Mouse (Mus musculus): Measurements from ENCODE around the gene C2cd4c. TPM values are rescaled to one million over a fixed set of nuclear protein-coding genes. Genes with fewer than 3 reads are reported as not detected.

C2cd4c gene
- polyA plus RNA-seq, 1 experiment from 2014 or later = 0.04 TPM

- Histone ChIP-seq H3K9me3 (ENCODE audit: control insufficient read depth, low read depth, low read length) (no peaks in the 10 kb centered on the region), H3K9ac (replicated peaks; ENCODE audit: low read depth, low read length) (no peak overlapping the region), H3K4me3 (ENCODE audit: low read depth, low read length) (no peak overlapping the region), H3K4me1 (ENCODE audit: control insufficient read depth, insufficient read depth, low read length) (no peaks in the 10 kb centered on the region), H3K27me3 (ENCODE audit: control insufficient read depth, insufficient read depth, low read length) (no peaks in the 10 kb centered on the region), H3K27ac (ENCODE audit: low read length) (no peak overlapping the region), H3K4me2 (replicated peaks; ENCODE audit: low read depth, low read length) (no peak overlapping the region), H3K36me3 (ENCODE audit: control insufficient read depth, insufficient read depth, low read length) (no peaks in the 10 kb centered on the region)
- 69% methylated on average over 4 of the region's 4 CpGs for WGBS
- no peak for ATAC-seq (ENCODE audit: insufficient number of reproducible peaks, insufficient read depth, low FRiP score, low read depth)
Measured at GRCm38 (mm10) chr10:79587752-79588126, 26.1 kb downstream of the C2cd4c start.

GRCm38 (mm10) chr10:79587061-79587751, 26.6 kb downstream of the C2cd4c start, which contains the start of gene Theg:
Gene Theg, minus strand, starts transcription at chr10:79587331.
- H3K4me2 ChIP-seq (replicated peaks; ENCODE audit: low read depth, low read length) = no peak within 1 kb of the TSS
- H3K9ac ChIP-seq (replicated peaks; ENCODE audit: low read depth, low read length) = no peak within 1 kb of the TSS
- no peaks in the 10 kb centered on the region for H3K9me3 ChIP-seq (ENCODE audit: control insufficient read depth, low read depth, low read length)
- no peaks in the 10 kb centered on the region for H3K4me1 ChIP-seq (ENCODE audit: control insufficient read depth, insufficient read depth, low read length)
- no peaks in the 10 kb centered on the region for H3K36me3 ChIP-seq (ENCODE audit: control insufficient read depth, insufficient read depth, low read length)
- WGBS = 78% methylated on average over 5 of the region's 5 CpGs
- H3K27ac ChIP-seq (ENCODE audit: low read length) = no peak within 1 kb of the TSS
- no peak for ATAC-seq (ENCODE audit: insufficient number of reproducible peaks, insufficient read depth, low FRiP score, low read depth)
- H3K27me3 ChIP-seq (ENCODE audit: control insufficient read depth, insufficient read depth, low read length) = no peaks in the 10 kb centered on the region
- H3K4me3 ChIP-seq (ENCODE audit: low read depth, low read length) = no peak within 1 kb of the TSS

GRCm38 (mm10) chr10:79586243-79586642, 27.6 kb downstream of the C2cd4c start:
- no peak for ATAC-seq (ENCODE audit: insufficient number of reproducible peaks, insufficient read depth, low FRiP score, low read depth)
- Histone ChIP-seq H3K4me1 (ENCODE audit: control insufficient read depth, insufficient read depth, low read length) (no peaks in the 10 kb centered on the region), H3K9ac (replicated peaks; ENCODE audit: low read depth, low read length) (no peak overlapping the region), H3K4me2 (replicated peaks; ENCODE audit: low read depth, low read length) (no peak overlapping the region), H3K36me3 (ENCODE audit: control insufficient read depth, insufficient read depth, low read length) (no peaks in the 10 kb centered on the region), H3K27me3 (ENCODE audit: control insufficient read depth, insufficient read depth, low read length) (no peaks in the 10 kb centered on the region), H3K9me3 (ENCODE audit: control insufficient read depth, low read depth, low read length) (no peaks in the 10 kb centered on the region), H3K4me3 (ENCODE audit: low read depth, low read length) (no peak overlapping the region), H3K27ac (ENCODE audit: low read length) (no peak overlapping the region)
- WGBS = 66% methylated on average over 8 of the region's 8 CpGs

DNA sequence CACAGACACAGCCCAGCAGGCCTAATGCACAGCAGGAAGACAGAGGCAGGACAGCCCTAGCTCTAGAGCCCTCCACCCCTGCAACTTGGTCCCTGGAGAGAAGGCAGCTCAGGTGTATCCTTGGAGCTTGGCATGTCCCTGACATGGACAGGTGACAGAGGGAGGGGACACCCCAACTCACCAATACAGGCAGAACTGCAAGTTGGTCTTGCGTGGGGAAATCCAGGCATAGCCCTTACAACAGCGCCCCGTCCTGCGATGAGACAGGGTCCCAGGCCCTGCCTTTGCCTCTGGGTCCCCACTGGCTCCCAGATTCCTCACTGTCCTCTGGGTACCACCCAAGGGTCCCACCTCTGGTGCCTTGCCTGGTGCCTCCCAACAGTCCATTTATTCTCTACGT, 28.1 kb downstream of the C2cd4c start:
- Histone ChIP-seq H3K36me3 (ENCODE audit: control insufficient read depth, insufficient read depth, low read length) (no peaks in the 10 kb centered on the region), H3K4me2 (replicated peaks; ENCODE audit: low read depth, low read length) (no peak overlapping the region), H3K27ac (ENCODE audit: low read length) (no peak overlapping the region), H3K9me3 (ENCODE audit: control insufficient read depth, low read depth, low read length) (no peaks in the 10 kb centered on the region), H3K9ac (replicated peaks; ENCODE audit: low read depth, low read length) (no peak overlapping the region), H3K4me1 (ENCODE audit: control insufficient read depth, insufficient read depth, low read length) (no peaks in the 10 kb centered on the region), H3K4me3 (ENCODE audit: low read depth, low read length) (no peak overlapping the region), H3K27me3 (ENCODE audit: control insufficient read depth, insufficient read depth, low read length) (no peaks in the 10 kb centered on the region)
- no peak for ATAC-seq (ENCODE audit: insufficient number of reproducible peaks, insufficient read depth, low FRiP score, low read depth)
- 94% methylated on average over 5 of the region's 5 CpGs for WGBS

- no peak overlapping the region for H3K4me2 ChIP-seq (replicated peaks; ENCODE audit: low read depth, low read length)
- no peak for ATAC-seq (ENCODE audit: insufficient number of reproducible peaks, insufficient read depth, low FRiP score, low read depth)
- H3K27ac ChIP-seq (ENCODE audit: low read length) = no peak overlapping the region
- no peak overlapping the region for H3K9ac ChIP-seq (replicated peaks; ENCODE audit: low read depth, low read length)
- H3K4me3 ChIP-seq (ENCODE audit: low read depth, low read length) = no peak overlapping the region
- H3K9me3 ChIP-seq (ENCODE audit: control insufficient read depth, low read depth, low read length) = no peaks in the 10 kb centered on the region
- H3K36me3 ChIP-seq (ENCODE audit: control insufficient read depth, insufficient read depth, low read length) = no peaks in the 10 kb centered on the region
- H3K4me1 ChIP-seq (ENCODE audit: control insufficient read depth, insufficient read depth, low read length) = no peaks in the 10 kb centered on the region
- no peaks in the 10 kb centered on the region for H3K27me3 ChIP-seq (ENCODE audit: control insufficient read depth, insufficient read depth, low read length)
- WGBS = 89% methylated on average over 6 of the region's 6 CpGs
Measured at GRCm38 (mm10) chr10:79585136-79585535, 28.7 kb downstream of the C2cd4c start.

DNA sequence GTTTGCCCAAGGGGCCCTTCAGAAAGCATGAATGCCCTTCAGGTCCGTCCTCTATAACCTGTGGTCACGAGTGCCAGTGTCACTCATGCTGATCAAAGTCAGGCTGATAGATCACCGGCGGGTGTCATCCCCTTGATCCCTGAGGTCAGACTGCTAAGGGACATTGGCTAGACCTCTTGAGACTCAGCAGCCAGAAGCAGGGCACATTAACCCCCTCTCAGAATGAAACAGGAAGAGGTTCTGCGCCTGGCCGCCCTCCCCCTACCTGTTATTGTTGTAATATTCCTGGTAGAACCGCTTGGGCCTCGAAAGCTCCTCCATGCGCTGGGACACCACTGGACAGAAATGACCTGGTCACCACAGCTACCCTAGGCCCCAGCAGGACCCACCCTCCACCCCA, 29.4 kb downstream of the C2cd4c start:
- H3K27me3 ChIP-seq (ENCODE audit: control insufficient read depth, insufficient read depth, low read length) = no peaks in the 10 kb centered on the region
- H3K9ac ChIP-seq (replicated peaks; ENCODE audit: low read depth, low read length) = no peak overlapping the region
- H3K4me1 ChIP-seq (ENCODE audit: control insufficient read depth, insufficient read depth, low read length) = no peaks in the 10 kb centered on the region
- no peak overlapping the region for H3K4me2 ChIP-seq (replicated peaks; ENCODE audit: low read depth, low read length)
- no peak overlapping the region for H3K4me3 ChIP-seq (ENCODE audit: low read depth, low read length)
- no peaks in the 10 kb centered on the region for H3K9me3 ChIP-seq (ENCODE audit: control insufficient read depth, low read depth, low read length)
- 75% methylated on average over 9 of the region's 9 CpGs for WGBS
- no peak for ATAC-seq (ENCODE audit: insufficient number of reproducible peaks, insufficient read depth, low FRiP score, low read depth)
- H3K27ac ChIP-seq (ENCODE audit: low read length) = no peak overlapping the region
- H3K36me3 ChIP-seq (ENCODE audit: control insufficient read depth, insufficient read depth, low read length) = no peaks in the 10 kb centered on the region

DNA sequence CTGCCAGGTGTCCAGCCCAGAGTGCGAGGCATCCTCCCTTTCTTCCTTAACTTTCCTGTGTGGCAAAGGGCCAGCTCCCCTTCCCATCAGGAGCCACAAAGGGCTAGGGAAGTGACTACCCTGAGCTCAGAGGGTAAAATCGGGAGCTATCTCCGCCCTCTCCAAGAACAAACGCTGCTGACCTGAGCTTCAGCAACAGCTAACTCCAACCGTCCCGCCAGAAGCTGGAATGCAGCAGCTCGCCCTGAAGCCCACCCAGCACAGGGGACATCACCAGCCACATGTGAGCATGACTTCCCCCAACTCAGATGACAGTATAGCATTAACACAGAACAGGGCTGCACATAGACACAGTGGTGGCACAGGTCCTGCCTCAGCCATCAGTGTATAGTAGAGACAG, 29.8 kb downstream of the C2cd4c start:
- no peak overlapping the region for H3K4me3 ChIP-seq (ENCODE audit: low read depth, low read length)
- H3K4me1 ChIP-seq (ENCODE audit: control insufficient read depth, insufficient read depth, low read length) = no peaks in the 10 kb centered on the region
- H3K9me3 ChIP-seq (ENCODE audit: control insufficient read depth, low read depth, low read length) = no peaks in the 10 kb centered on the region
- H3K27me3 ChIP-seq (ENCODE audit: control insufficient read depth, insufficient read depth, low read length) = no peaks in the 10 kb centered on the region
- no peak overlapping the region for H3K9ac ChIP-seq (replicated peaks; ENCODE audit: low read depth, low read length)
- WGBS = 56% methylated on average over 7 of the region's 7 CpGs
- no peak for ATAC-seq (ENCODE audit: insufficient number of reproducible peaks, insufficient read depth, low FRiP score, low read depth)
- H3K36me3 ChIP-seq (ENCODE audit: control insufficient read depth, insufficient read depth, low read length) = no peaks in the 10 kb centered on the region
- no peak overlapping the region for H3K4me2 ChIP-seq (replicated peaks; ENCODE audit: low read depth, low read length)
- no peak overlapping the region for H3K27ac ChIP-seq (ENCODE audit: low read length)

DNA sequence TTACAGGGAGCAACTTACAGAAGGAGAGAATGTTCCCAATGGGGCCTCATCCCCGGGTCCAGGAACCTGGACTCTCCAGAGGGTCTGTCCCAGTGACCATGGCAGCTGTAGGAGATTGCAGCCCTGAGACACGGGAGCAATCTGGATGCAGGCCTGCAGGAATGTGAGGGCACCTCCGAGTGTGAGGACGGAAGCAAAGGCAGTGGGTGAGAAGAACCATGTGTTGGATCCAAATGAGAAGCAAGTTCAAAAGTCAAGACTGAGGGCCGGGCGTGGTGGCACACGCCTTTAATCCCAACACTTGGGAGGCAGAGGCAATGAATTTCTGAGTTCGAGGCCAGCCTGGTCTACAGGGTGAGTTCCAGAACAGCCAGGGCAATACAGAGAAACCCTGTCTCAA, 32.3 kb downstream of the C2cd4c start:
- H3K27ac ChIP-seq (ENCODE audit: low read length) = no peak overlapping the region
- no peaks in the 10 kb centered on the region for H3K9me3 ChIP-seq (ENCODE audit: control insufficient read depth, low read depth, low read length)
- H3K9ac ChIP-seq (replicated peaks; ENCODE audit: low read depth, low read length) = no peak overlapping the region
- H3K36me3 ChIP-seq (ENCODE audit: control insufficient read depth, insufficient read depth, low read length) = no peaks in the 10 kb centered on the region
- WGBS = 80% methylated on average over 8 of the region's 8 CpGs
- H3K4me1 ChIP-seq (ENCODE audit: control insufficient read depth, insufficient read depth, low read length) = no peaks in the 10 kb centered on the region
- H3K4me3 ChIP-seq (ENCODE audit: low read depth, low read length) = no peak overlapping the region
- no peaks in the 10 kb centered on the region for H3K27me3 ChIP-seq (ENCODE audit: control insufficient read depth, insufficient read depth, low read length)
- H3K4me2 ChIP-seq (replicated peaks; ENCODE audit: low read depth, low read length) = no peak overlapping the region
- no peak for ATAC-seq (ENCODE audit: insufficient number of reproducible peaks, insufficient read depth, low FRiP score, low read depth)

- Histone ChIP-seq H3K27me3 (ENCODE audit: control insufficient read depth, insufficient read depth, low read length) (no peaks in the 10 kb centered on the region), H3K4me3 (ENCODE audit: low read depth, low read length) (no peak overlapping the region), H3K27ac (ENCODE audit: low read length) (no peak overlapping the region), H3K9me3 (ENCODE audit: control insufficient read depth, low read depth, low read length) (no peaks in the 10 kb centered on the region), H3K9ac (replicated peaks; ENCODE audit: low read depth, low read length) (no peak overlapping the region), H3K4me1 (ENCODE audit: control insufficient read depth, insufficient read depth, low read length) (no peaks in the 10 kb centered on the region), H3K4me2 (replicated peaks; ENCODE audit: low read depth, low read length) (no peak overlapping the region), H3K36me3 (ENCODE audit: control insufficient read depth, insufficient read depth, low read length) (no peaks in the 10 kb centered on the region)
- WGBS = 43% methylated on average over 6 of the region's 6 CpGs
- ATAC-seq (ENCODE audit: insufficient number of reproducible peaks, insufficient read depth, low FRiP score, low read depth) = no peak
Measured at GRCm38 (mm10) chr10:79580811-79581210, 33.0 kb downstream of the C2cd4c start.

All from stomach, embryonic 14.5 days (tissue).